Mouse (Mus musculus): ENCODE measurements around the gene Pnp2. TPM values are rescaled to one million over a fixed set of nuclear protein-coding genes. Genes with fewer than 3 reads are reported as not detected.

Pnp2 gene
- polyA plus RNA-seq, 1 experiment from 2014 or later = 0.36 TPM

GRCm38 (mm10) chr14:50929951-50930350, 25.8 kb upstream of the Pnp2 start:
- no peaks in the 10 kb centered on the region for H3K9me3 ChIP-seq (replicated peaks; ENCODE audit: control insufficient read depth, low read length)
- H3K9ac ChIP-seq (replicated peaks; ENCODE audit: low read length) = peak overlapping the region; percentile 93
- peak overlapping the region; percentile 94 for H3K4me3 ChIP-seq (ENCODE audit: low read depth, low read length)
- peaks cover 10% of the 10 kb centered on the region; the same call in 1 of the 2 replicates for H3K36me3 ChIP-seq (replicated peaks; ENCODE audit: control insufficient read depth, insufficient read depth, low read depth, low read length)
- DNase-seq (ENCODE audit: low spot score) = no peak
- 19% methylated on average over 10 of the region's 10 CpGs for WGBS
- H3K27ac ChIP-seq (replicated peaks; ENCODE audit: low read depth, low read length) = no peak overlapping the region
- no peaks in the 10 kb centered on the region for H3K27me3 ChIP-seq (ENCODE audit: control insufficient read depth, insufficient read depth, low read length)
- no peaks in the 10 kb centered on the region for H3K4me1 ChIP-seq (ENCODE audit: control insufficient read depth, insufficient read depth, low read length)
- peak overlapping the region; percentile 82 for H3K4me2 ChIP-seq (ENCODE audit: low read depth, low read length)
- ATAC-seq (replicated peaks; ENCODE audit: insufficient number of reproducible peaks, low FRiP score, low TSS enrichment, low read depth) = no peak

GRCm38 (mm10) chr14:50930377-50930753, 25.4 kb upstream of the Pnp2 start:
- DNase-seq (ENCODE audit: low spot score) (peak; percentile 30), ATAC-seq (replicated peaks; ENCODE audit: insufficient number of reproducible peaks, low FRiP score, low TSS enrichment, low read depth) (peak; percentile 26)
- Histone ChIP-seq H3K36me3 (replicated peaks; ENCODE audit: control insufficient read depth, insufficient read depth, low read depth, low read length) (peaks cover 10% of the 10 kb centered on the region; the same call in 1 of the 2 replicates), H3K27ac (replicated peaks; ENCODE audit: low read depth, low read length) (peak overlapping the region; percentile 41; the same call in 1 of the 2 replicates), H3K4me3 (ENCODE audit: low read depth, low read length) (peak overlapping the region; percentile 94), H3K4me1 (ENCODE audit: control insufficient read depth, insufficient read depth, low read length) (no peaks in the 10 kb centered on the region), H3K27me3 (ENCODE audit: control insufficient read depth, insufficient read depth, low read length) (no peaks in the 10 kb centered on the region), H3K9me3 (replicated peaks; ENCODE audit: control insufficient read depth, low read length) (no peaks in the 10 kb centered on the region), H3K4me2 (ENCODE audit: low read depth, low read length) (peak overlapping the region; percentile 82), H3K9ac (replicated peaks; ENCODE audit: low read length) (peak overlapping the region; percentile 93)
- WGBS = under 1% methylated on average over 38 of the region's 38 CpGs

GRCm38 (mm10) chr14:50930754-50931492, 24.9 kb upstream of the Pnp2 start, which contains the start of the genes Pip4p1 and Pnp:
Gene Pip4p1, minus strand, starts transcription at chr14:50930856.
Gene Pnp, plus strand, starts transcription at chr14:50931082.
- Histone ChIP-seq H3K36me3 (replicated peaks; ENCODE audit: control insufficient read depth, insufficient read depth, low read depth, low read length) (peaks cover 10% of the 10 kb centered on the region; the same call in 1 of the 2 replicates), H3K27ac (replicated peaks; ENCODE audit: low read depth, low read length) (peak within 1 kb of the TSS; percentile 74), H3K9ac (replicated peaks; ENCODE audit: low read length) (peak within 1 kb of the TSS; percentile 93), H3K4me2 (ENCODE audit: low read depth, low read length) (peak within 1 kb of the TSS; percentile 82), H3K4me3 (ENCODE audit: low read depth, low read length) (peak within 1 kb of the TSS; percentile 94), H3K9me3 (replicated peaks; ENCODE audit: control insufficient read depth, low read length) (no peaks in the 10 kb centered on the region), H3K4me1 (ENCODE audit: control insufficient read depth, insufficient read depth, low read length) (no peaks in the 10 kb centered on the region), H3K27me3 (ENCODE audit: control insufficient read depth, insufficient read depth, low read length) (no peaks in the 10 kb centered on the region)
- peak; percentile 98 for DNase-seq (ENCODE audit: low spot score)
- ATAC-seq (replicated peaks; ENCODE audit: insufficient number of reproducible peaks, low FRiP score, low TSS enrichment, low read depth) = peak; percentile 99
- under 1% methylated on average over 60 of the region's 68 CpGs for WGBS

- Histone ChIP-seq H3K27ac (replicated peaks; ENCODE audit: low read depth, low read length) (peak overlapping the region; percentile 74), H3K27me3 (ENCODE audit: control insufficient read depth, insufficient read depth, low read length) (no peaks in the 10 kb centered on the region), H3K9me3 (replicated peaks; ENCODE audit: control insufficient read depth, low read length) (no peaks in the 10 kb centered on the region), H3K36me3 (replicated peaks; ENCODE audit: control insufficient read depth, insufficient read depth, low read depth, low read length) (peaks cover 10% of the 10 kb centered on the region; the same call in 1 of the 2 replicates), H3K4me3 (ENCODE audit: low read depth, low read length) (peak overlapping the region; percentile 94), H3K9ac (replicated peaks; ENCODE audit: low read length) (peak overlapping the region; percentile 68), H3K4me1 (ENCODE audit: control insufficient read depth, insufficient read depth, low read length) (no peaks in the 10 kb centered on the region), H3K4me2 (ENCODE audit: low read depth, low read length) (peak overlapping the region; percentile 56)
- ATAC-seq (replicated peaks; ENCODE audit: insufficient number of reproducible peaks, low FRiP score, low TSS enrichment, low read depth) (peak; percentile 1; the same call in 1 of the 2 replicates), DNase-seq (ENCODE audit: low spot score) (peak; percentile 21)
- WGBS = 8% methylated on average over 12 of the region's 12 CpGs
Measured at GRCm38 (mm10) chr14:50931493-50932020, 24.2 kb upstream of the Pnp2 start.

GRCm38 (mm10) chr14:50936649-50937048, 19.1 kb upstream of the Pnp2 start:
- no peak overlapping the region for H3K4me3 ChIP-seq (ENCODE audit: low read depth, low read length)
- no peaks in the 10 kb centered on the region for H3K27me3 ChIP-seq (ENCODE audit: control insufficient read depth, insufficient read depth, low read length)
- H3K4me2 ChIP-seq (ENCODE audit: low read depth, low read length) = no peak overlapping the region
- DNase-seq (ENCODE audit: low spot score) (no peak), ATAC-seq (replicated peaks; ENCODE audit: insufficient number of reproducible peaks, low FRiP score, low TSS enrichment, low read depth) (no peak)
- no peaks in the 10 kb centered on the region for H3K36me3 ChIP-seq (replicated peaks; ENCODE audit: control insufficient read depth, insufficient read depth, low read depth, low read length)
- no peaks in the 10 kb centered on the region for H3K4me1 ChIP-seq (ENCODE audit: control insufficient read depth, insufficient read depth, low read length)
- H3K27ac ChIP-seq (replicated peaks; ENCODE audit: low read depth, low read length) = no peak overlapping the region
- no peaks in the 10 kb centered on the region for H3K9me3 ChIP-seq (replicated peaks; ENCODE audit: control insufficient read depth, low read length)
- 76% methylated on average over 1 of the region's 1 CpGs for WGBS
- H3K9ac ChIP-seq (replicated peaks; ENCODE audit: low read length) = no peak overlapping the region

DNA sequence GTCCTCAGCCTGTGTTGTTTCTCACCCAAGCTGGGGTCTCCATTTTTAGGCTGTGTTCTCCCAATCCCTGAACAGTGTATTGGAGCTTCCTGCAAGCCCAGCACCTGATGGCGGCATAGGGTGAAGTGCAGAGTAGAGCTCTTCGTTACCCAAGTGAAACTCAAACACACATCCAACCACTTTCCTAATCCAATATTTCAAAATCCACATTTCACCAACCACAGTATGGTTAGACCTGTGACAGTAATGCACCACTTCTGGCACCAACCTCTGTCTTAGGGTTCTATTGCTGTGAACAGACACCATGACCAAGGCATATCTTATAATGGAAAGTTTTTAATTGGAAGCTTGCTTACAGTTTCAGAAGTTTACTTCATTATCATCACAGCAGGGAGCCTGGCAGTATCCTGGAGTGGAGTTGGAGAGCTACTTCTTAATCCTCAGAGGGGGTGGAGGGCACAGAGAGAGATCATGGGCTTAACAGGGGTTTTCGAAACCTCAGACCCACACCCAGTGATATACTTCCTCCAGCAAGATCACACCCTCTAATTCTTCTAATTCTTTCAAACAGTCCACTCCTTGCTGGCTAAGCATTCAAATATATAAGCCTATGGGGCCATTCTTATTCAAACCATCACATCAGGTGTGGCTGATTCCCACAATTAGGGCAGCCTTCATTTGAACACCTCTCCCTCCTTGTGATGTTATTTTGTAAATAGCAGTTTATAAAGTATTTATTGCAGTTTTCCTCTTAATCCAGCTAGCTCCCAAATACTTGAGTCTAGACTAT, 17.5 kb upstream of the Pnp2 start:
- H3K27me3 ChIP-seq (ENCODE audit: control insufficient read depth, insufficient read depth, low read length) = no peaks in the 10 kb centered on the region
- H3K4me1 ChIP-seq (ENCODE audit: control insufficient read depth, insufficient read depth, low read length) = no peaks in the 10 kb centered on the region
- no peaks in the 10 kb centered on the region for H3K36me3 ChIP-seq (replicated peaks; ENCODE audit: control insufficient read depth, insufficient read depth, low read depth, low read length)
- no peak overlapping the region for H3K9ac ChIP-seq (replicated peaks; ENCODE audit: low read length)
- no peaks in the 10 kb centered on the region for H3K9me3 ChIP-seq (replicated peaks; ENCODE audit: control insufficient read depth, low read length)
- H3K27ac ChIP-seq (replicated peaks; ENCODE audit: low read depth, low read length) = no peak overlapping the region
- no peak overlapping the region for H3K4me2 ChIP-seq (ENCODE audit: low read depth, low read length)
- H3K4me3 ChIP-seq (ENCODE audit: low read depth, low read length) = no peak overlapping the region
- ATAC-seq (replicated peaks; ENCODE audit: insufficient number of reproducible peaks, low FRiP score, low TSS enrichment, low read depth) (no peak), DNase-seq (ENCODE audit: low spot score) (no peak)
- WGBS = 92% methylated on average over 3 of the region's 3 CpGs

DNA sequence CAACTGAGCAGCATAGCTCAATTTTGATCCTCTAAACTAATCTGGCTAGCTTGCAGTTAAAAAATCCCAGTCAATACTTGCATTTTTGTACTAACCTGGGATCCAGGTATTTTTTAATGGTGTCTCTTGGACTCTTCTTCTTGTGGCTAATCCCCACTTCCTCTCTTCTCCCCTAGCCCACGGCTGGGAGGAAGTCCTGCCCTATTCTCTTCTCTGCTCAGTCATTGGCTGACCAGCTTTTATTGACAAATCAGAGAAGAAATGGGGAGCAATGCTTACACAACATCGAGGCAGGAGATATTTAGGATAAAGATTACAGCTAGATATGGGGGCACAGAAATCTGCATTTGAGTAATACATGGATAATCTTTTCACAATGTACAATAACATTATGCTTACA, 16.9 kb upstream of the Pnp2 start:
- H3K36me3 ChIP-seq (replicated peaks; ENCODE audit: control insufficient read depth, insufficient read depth, low read depth, low read length) = no peaks in the 10 kb centered on the region
- WGBS = 33% methylated on average over 2 of the region's 2 CpGs
- H3K4me3 ChIP-seq (ENCODE audit: low read depth, low read length) = no peak overlapping the region
- H3K4me1 ChIP-seq (ENCODE audit: control insufficient read depth, insufficient read depth, low read length) = no peaks in the 10 kb centered on the region
- no peak overlapping the region for H3K4me2 ChIP-seq (ENCODE audit: low read depth, low read length)
- ATAC-seq (replicated peaks; ENCODE audit: insufficient number of reproducible peaks, low FRiP score, low TSS enrichment, low read depth) = no peak
- no peak overlapping the region for H3K9ac ChIP-seq (replicated peaks; ENCODE audit: low read length)
- no peak for DNase-seq (ENCODE audit: low spot score)
- H3K27me3 ChIP-seq (ENCODE audit: control insufficient read depth, insufficient read depth, low read length) = no peaks in the 10 kb centered on the region
- H3K27ac ChIP-seq (replicated peaks; ENCODE audit: low read depth, low read length) = no peak overlapping the region
- no peaks in the 10 kb centered on the region for H3K9me3 ChIP-seq (replicated peaks; ENCODE audit: control insufficient read depth, low read length)

Data from embryonic facial prominence, embryonic 11.5 days (tissue).